Mouse (Mus musculus) telencephalon, adult 2 months (tissue): ENCODE measurements around the gene Kirrel3.

Source experiments
- DNase-seq: peaks from one replicate; pipeline ENCODE4 v3.0.0-alpha.2; 2011; ENCODE audit warnings: low read depth, low spot score

The Kirrel3 gene

DNA sequence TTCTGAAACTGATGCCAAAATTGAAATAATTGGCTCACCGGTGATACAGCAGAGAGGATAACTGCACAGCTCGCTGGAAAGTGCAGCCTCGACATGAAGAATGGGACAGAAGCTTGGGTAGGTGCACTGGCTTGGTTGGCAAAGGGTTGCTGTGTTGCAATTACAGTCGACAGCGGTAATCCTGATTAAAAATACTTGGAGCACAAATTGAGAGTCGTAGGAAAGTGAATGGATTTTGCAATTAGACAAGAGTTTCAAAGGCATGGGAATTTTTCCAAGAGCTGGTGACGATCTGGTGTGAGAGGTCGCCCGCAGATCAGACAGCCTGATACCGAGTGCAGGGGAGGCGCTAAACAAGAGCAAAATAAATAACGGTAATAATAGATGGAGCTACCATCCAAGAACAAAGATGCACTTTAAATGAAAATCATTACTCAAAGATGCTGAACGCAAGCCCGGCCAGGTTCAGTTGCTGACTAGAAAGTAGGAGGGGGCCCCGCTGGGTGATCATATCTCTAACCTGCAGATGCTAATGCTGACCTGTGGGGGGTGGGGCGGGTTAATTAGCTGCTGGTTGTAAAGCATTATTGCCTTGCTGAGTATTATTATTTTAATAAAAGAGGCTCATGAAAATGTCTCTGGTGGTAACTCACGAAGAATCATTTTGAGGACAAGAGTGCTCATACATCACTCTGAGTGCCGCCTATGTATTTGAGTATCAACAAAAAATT, 338.8 kb downstream of the Kirrel3 start:
- no peak for DNase-seq

DNA sequence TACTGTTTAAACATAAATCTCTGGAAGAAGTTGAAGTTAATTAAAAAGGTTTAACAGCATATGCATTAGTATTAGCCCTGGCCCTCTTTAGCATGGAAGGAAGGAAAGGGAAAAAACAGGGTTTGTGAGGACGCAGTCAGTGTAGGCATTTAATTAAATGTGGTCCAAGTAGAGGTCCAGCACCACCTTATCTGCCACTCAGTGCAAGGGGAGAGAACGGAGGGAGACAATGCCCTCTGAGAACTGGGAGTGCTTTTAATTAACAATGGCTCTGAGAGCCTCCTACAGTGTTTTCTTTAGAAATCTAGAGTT, 339.4 kb downstream of the Kirrel3 start:
- DNase-seq = no peak

DNA sequence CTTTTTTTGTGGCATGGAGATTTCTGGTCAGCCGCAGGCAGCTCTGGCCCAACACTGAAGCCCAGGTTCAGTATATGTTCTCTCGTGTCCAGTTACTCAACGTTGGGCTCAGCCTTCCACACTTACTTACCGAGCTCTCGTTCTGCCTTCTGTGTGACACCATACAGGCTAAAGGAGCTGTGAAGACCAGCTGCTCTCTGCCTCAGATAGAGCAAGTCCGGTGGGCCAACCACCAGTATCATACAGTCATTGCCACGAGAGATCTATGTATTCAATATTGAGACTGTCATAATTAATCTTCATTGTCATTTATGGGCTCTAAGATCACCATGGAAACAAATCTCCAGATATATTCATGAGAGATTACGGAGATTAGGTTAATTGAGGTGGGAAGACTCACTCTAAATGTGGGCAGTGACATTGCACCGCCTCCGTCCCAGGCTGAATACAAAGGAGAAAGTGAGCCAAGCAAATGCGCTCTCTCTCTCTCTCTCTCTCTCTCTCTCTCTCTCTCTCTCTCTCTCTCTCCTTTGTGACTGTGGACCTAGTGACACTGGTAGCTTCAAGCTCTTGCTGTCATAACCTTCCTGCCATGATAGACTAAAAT, 339.8 kb downstream of the Kirrel3 start:
- DNase-seq = no peak

DNA sequence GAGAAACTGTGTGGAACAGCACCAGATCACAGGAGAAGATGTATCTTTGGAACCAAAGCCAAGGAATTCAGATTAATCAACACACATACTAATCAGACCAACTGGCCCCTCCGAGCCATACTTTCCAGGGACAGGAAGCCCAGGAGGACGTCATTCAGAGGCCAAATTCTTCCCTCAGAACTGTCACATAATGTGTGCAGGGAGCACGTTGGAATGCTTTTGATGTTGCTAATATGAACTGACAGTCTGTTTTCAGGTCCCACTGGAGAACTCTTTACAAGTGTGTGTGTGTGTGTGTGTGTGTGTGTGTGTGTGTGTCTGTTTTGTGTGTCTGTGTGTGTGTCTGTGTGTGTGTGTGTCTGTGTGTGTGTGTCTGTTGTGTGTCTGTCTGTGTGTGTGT, 345.0 kb downstream of the Kirrel3 start:
- DNase-seq = no peak

DNA sequence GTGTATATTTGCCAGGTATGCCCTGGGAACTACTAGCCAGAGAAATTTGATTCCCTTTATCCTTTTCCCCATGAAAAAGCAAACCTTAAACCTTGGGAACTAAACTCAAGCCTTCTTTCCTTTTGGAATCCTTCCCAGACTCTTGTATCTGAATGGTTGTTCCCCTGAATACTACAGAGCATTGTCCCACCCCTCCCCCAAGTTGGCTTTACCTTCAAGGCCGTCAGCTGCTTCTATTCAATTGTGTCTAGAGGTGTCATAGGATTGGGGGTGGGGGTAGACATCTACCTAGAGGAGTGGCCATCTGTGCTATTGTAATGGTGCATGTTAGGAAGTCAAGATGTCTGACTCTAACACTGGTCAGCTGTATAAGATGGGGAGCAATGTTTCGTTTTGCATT, 351.1 kb downstream of the Kirrel3 start:
- DNase-seq = no peak

DNA sequence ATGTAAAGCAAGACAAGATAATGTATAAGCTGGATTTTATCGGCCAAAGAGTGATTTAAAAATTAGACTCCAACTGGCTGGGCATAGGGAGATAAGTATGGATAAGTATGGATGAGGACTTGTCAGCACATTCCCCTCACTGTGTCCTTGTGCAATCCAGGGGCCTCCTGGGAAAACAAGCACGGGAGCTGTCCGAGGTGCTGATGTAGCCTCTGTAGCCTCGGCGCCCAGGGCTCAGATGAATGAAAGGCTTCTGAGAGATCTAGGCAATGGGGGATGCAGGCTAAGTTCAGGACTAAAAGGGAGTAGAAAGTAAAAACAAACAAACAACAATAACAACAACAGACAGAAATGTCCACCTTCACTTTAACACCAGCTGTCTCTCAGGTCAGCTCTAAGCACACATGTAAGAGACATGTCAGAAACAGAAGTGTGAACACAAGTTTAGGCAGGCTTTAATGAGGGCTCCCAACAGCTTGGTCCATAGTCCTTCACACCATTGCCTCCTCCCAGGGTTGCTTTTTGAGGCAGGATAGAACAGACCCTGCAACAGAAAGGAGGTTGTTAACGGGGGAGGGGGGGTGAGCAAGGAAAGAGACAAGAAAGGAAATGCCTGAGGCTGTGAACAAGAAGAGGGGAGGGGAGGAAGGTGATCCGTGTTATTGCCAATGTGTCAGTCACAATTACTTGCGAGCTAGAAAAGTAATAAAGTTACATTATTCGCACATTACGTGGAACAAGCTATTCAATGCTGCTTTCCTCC, 352.2 kb downstream of the Kirrel3 start:
- no peak for DNase-seq

DNA sequence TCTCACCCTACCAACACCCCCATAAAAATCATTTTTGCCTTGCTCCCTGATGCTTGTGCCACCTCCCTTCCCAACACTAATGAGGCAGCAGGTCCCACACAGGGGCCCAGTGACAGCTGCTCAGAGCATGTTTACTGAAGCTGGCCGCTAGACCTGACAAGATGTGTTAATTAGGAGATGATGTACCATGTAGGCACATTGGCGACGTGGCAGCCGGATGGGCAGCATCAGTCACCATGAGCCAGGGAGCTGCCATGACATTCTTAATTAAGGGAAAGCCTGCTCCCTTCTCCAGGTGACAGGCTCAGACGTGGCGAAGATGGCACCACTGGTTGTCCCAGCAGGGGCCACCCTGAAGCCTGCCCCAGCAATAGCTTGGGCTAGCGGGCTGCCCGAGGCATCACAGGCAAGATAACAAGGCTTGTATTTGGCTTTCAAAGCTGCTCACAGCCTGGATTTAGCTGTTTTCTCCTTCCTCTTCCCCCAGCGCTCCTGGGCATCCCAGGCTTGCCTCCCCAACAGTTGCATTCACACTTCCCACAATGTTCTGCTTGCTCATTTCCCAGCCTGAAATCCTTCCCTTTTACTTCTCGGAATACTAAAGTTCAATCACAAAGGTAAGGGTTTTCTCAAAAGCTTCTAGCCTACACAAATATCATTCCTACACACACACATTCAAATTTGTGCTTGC, 357.7 kb downstream of the Kirrel3 start:
- DNase-seq = no peak

DNA sequence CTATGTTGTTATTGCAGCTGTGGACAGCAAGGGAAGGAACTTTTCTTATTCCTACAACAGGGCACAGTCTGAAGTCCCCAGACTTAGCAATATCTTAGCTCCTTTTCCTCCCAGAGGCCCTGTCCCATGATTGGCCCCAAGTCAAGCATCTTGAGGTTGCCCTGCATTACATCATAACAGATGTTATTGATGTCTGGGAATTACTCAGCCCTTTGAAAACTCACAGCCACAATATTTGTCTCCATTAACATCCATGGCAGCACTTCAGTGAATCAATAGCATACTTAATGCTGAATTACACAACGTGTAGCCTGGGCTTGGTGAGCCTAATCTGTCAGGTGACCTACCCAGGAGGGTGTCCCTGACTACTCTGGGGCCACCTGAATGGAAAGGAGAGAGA, 360.7 kb downstream of the Kirrel3 start:
- DNase-seq = no peak

DNA sequence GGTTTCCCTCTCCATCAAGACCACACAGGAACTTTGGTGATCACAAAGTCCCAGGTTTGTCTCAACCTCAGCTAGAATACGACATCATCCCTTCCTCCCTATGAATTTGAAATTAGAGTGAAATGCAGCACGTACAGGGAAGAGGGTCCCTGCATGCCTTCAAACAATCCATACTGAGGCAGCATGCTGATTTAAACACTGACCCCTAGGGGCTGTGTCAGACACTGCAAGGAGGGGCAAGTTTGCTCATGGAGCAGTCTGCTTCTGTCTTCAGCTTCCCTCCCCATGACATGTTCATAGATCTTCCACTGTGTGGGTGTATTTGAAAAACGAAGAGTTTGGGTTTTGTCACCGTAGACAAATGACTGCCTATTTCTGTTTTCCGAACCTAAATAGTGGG, 362.0 kb downstream of the Kirrel3 start:
- no peak for DNase-seq

DNA sequence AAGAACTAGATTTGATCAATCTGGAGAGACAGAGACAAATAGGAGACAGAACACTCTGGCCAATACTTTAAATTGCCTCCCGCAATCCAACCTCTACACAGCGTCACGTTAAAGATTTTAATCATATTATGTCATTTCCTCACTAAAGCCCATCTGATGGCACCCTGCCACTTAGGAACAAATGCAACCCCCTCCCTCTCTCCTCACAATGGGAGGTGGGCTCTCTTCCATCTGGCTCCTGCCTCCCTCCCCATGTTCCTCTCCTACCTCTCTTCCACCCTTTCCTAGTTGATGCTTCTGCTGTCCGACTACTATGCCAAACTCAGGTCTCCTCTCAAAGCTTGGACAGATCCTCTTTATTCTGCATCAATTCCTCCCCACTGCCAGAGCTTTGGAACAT, 365.4 kb downstream of the Kirrel3 start:
- DNase-seq = no peak

DNA sequence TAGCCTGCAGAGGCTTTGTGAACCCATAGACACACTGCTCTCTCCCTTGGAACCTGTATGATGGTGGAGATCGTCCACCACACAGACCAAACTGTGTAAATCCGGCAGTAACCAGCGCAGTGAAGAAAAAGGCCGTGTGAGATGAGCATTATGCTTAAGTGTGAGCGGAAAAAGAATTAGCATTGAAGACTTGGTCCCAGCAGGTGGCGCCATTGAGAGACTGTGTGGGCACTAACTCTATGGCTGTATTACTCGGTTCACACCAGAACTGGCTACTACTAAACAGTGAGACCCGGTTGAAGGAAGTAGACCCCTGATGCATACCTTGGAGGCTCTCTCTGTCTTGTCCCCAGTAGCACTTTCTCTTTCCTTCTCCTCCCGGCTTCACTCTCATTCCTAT, 371.9 kb downstream of the Kirrel3 start:
- DNase-seq = no peak

DNA sequence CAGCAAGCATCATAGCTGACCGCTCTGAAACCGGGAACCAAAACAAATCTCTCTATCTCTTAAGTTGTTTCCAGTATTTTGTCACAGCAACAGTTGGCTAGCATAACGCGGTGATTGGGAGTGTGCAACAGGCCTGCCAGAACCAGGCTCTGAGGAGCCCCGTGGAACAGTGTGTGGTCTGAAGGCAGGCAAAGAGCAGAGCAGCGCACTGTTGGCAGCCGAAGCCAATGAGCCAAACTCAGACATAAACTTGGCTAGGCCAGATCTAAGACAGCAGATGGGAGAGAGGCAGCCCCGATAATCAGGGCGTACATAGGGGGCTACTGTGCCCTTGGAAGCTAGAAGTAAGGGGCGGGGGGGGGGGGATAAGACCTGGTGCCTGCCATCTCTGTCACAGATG, 372.4 kb downstream of the Kirrel3 start:
- DNase-seq = no peak

DNA sequence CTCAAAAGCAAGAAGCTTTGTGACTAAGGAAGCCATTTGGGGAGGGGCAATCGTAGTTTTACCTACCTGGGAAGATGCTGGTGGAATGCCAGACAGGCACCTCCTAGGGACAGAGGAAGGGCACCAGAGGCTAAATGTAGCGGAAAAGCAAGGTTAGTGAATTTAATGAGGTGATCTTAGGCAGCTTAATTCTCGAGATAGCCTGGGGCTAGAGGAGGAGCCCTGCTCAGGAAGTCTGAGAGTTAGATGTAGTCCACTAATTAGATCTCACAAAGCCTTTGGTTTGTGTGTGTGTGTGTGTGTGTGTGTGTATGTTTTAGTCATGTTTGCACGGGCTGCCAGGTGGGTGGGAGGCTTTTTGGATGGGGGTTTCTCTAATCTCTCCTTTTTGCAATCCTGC, 375.2 kb downstream of the Kirrel3 start:
- no peak for DNase-seq

DNA sequence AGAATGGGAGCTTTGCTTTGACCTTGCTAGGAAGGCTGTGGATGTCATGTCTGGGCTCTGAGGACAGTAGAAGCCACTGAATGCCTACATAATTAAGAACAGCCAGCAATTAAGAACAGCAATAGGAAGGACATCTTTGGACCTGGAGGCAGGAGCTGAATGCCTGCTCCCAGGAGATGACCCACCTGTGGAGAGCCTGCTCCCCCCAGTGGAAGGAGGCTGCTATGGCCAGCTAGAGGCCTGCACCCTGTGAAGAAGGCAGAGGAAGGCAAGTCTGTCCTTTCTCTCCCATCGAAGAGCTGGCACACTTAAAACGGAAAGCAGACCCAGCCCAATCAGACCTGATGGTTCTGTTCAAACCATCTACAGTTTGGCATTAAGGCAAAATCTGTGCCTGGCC, 376.1 kb downstream of the Kirrel3 start:
- DNase-seq = no peak

DNA sequence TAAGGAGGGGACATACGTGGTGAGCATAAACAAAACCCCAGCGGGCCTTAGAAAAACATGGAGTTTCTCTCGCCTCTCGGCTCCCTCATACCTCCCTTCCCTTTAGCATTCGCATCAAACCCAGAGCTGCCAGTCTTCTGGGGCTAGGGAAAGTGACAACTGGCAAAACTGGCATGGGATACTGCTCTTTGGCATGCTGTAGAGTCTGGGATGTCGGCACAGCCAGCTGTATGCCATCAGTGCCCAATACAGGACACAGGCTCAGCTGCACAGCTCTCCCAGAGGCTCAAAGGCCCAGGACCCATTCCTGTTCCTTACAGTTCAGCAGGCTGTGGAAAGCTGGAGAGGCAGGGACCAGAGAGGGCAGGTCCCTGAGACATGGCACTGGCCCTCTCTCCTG, 379.9 kb downstream of the Kirrel3 start:
- no peak for DNase-seq

DNA sequence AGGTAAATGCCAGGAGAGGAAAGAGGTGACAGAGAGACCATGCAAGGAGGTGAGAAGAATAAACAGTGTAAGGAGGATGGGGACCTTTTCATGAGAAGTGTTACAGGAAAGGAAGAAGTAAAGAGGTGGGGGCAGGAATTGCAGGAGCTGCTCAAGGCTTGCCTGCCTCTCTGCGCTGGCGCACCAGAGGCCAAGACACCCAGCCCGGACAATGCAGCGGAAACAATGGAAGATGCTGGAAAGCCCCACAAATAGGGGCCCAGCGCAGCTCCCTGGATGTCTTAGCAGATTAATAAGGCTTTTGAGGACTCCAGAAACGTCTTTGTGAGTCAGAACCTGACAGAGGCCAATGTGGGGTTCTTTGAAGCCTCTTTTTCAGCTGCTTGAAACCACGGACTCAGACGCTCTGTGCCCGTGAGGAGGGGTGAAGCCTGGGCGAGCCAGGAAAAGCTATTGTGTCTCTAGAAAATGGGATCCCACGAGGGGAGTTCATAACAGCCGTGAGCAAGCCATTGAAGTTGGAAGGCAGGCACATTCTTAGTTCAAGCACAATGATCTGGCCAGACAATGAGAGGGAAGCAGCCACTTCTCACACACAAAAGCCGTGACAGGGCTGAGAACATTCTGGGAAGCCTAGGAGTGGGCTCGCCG, 385.7 kb downstream of the Kirrel3 start:
- DNase-seq = no peak

DNA sequence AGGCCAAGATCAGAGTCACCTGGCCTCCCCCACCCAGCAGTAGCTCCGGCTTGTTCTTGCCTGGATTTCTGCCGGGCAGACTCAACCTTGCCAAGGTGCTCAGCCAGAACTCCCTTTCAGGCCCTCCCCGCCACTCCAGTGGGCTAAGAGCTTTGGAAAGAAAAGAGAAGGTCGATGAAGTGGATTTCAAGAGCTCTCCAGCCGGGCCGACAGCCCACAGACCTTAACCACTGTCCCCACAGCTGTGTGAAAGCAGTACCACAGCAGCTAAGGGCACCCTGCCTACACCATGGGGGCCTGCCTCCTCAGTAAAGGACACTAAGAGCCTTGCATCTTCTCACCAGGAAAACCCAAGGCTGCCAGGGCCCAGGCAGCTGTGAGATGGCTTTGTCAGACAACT, 389.5 kb downstream of the Kirrel3 start:
- DNase-seq = no peak

DNA sequence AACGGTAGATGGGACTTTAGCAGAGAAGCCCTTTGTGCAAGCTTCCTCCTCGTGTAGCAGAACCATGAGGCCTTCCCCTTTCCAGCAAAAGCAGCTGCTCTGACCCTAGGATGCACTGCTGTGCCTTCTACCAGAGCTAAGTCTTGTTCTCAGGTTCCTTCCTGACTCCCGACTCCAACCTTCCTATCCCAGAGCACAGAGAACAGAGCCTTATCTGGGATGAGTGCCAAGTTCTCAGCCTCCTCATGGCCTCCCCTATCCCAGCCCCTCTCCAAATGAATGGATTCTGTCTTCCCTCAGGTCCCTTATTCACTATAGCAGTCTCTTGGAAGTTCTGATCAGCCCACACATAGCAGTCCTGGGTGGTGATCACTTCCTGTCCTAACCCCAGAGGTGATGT, 391.5 kb downstream of the Kirrel3 start:
- DNase-seq = no peak

DNA sequence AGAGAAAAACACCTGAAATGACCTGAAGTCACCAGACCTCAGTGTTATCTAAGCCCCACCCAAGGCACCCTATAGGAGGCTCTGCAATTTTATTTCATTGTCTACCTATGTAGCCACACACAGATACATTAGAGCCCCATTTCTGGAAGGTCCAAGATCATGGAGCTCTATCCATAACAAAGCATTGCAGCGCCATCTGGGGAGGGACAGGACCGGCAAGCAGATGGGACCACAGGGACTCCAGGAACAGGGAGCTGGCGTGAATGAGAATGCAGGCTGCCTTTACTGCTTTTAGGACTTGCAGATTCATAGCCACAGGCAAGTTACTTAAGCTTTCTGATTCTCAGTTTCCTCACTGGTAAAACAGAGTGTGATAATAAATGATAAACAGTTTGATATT, 392.1 kb downstream of the Kirrel3 start:
- DNase-seq = no peak

DNA sequence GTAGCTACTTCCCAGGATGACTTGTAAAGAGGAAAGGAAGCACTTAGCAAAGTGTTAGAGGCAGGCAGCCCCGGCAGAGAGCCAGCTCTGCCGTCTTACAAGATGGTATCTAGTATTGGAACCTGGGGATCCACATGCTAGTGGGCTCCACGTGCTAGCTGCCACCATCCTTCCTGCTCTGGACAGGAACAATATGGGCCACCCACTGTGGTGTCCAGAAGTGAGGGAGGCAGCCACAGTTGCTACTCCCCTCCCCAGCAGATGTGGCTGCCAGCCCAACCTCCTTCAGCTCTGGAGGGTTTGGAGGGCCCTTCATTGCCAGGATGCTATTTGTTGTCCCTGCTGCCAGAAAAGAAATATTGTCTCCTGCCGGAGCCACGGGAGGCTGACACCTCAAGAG, 396.1 kb downstream of the Kirrel3 start:
- no peak for DNase-seq

DNA sequence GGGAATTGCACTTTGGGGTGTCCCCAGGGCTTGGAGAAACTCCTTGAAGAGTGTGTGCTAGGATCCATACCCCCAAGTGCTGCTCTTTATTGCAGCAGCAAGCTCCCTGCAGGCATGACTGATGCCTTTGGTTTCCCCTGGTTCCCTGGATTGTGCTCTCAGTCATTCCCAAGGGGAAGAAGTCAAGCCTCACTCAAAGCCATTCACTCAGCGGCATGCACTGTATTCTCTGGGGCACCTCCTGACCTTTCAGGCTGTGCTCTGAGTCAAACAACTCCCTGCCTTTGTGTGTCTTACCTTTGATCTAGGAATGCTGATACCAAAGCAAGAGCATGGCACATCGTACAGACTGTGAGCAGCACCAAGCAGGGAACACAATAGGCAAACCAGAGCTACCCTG, 396.5 kb downstream of the Kirrel3 start:
- DNase-seq = no peak

DNA sequence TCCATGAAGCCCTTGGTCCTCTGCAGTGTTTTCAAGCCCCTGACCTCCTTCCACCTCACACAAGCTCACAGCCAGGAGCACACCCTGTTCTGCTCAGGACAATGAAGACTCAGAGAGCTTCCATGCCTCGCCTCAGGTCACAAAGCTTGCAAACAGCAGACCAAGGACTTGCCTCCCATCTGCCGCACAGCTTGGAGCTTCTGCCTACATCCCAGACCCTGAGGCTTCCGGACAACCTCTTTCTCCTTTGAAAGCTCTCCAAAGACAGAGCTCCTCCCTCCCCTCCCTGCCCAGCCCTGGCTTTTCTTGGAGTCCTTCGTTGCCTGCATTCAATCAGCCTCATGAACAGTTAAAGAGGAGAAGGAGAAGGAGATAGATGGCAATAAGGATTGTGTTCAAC, 397.4 kb downstream of the Kirrel3 start:
- DNase-seq = no peak
